Mouse (Mus musculus): ENCODE results near the gene Cacna1b. TPM values are rescaled to one million over a fixed set of nuclear protein-coding genes. Genes with fewer than 3 reads are reported as not detected.

Gene Cacna1b
- polyA plus RNA-seq, 1 experiment from 2014 or later: 8.7 TPM

DNA sequence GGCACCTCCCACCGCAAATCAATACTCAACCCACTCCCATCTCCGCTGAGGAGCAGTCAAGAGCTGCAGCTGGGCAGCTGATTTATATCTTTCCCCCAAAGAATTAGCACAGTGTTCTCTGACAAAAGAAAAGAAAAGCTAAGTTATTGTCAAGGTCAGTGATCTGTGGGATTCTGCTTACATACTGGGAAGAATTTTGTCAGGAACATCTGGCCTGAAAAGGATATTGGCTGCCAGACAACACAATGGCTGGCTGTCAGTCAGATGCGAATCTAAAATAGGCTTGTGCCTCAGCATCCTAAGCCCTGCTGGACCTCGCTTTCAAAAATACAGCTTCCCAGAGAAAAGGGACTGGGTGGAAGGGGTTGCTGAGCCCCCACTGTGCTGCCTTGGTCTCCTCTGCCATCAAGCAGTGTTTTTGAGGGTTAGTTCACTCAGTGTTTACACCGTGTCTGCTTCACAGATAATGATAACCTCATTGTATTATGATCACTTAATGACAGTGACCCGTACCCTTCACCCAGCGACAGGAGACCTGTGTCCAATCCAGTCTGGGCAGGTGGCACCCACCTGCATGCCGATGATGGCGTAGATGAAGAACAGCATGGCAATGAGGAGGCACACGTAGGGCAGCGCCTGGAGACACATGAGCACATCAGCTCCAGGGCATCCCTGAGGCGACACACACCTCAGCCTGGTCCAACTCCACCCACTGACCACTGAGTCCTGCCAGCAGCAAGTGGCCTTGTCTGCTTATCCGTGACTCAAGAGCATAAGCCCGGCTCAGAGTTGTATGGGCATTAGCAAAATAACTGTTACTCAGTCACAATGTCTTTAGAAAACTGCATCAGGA lies 124.6 kb downstream of the Cacna1b start:
- Histone ChIP-seq H3K36me3 (peaks cover 42% of the 10 kb centered on the region), H3K4me3 (replicated peaks) (no peak overlapping the region), H3K4me2 (replicated peaks) (no peak overlapping the region), H3K27me3 (no peaks in the 10 kb centered on the region), H3K9me3 (no peaks in the 10 kb centered on the region), H3K9ac (replicated peaks) (0 out of 2 replicates have a peak overlapping the region, but pooled peaks have one; percentile 8), H3K27ac (peak overlapping the region; percentile 27), H3K4me1 (replicated peaks) (peaks cover 17% of the 10 kb centered on the region)
- ATAC-seq: peak; percentile 64
- WGBS: 44% methylated on average over 14 of the region's 14 CpGs

DNA sequence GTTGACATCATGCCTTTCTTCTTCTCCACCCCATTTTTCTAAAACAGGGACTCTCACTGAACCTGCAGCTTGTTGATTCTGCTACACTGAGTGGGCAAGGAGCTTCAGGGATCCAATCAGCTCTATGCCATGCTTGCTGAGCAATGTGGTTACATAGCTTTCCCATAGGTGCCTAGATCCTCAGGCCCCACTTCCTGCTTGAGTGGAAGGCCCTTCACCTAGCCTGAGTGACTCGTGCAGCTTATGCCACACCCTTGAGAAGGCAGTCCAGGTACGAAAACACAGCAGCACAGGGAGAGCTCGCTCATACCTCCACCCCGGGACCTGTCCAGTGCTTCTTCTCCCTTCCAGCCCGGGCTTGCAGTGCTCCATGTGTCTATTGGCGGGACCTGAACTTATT lies 129.3 kb downstream of the Cacna1b start:
- H3K36me3 ChIP-seq: peaks cover 72% of the 10 kb centered on the region
- WGBS: 91% methylated on average over 6 of the region's 6 CpGs
- H3K4me2 ChIP-seq (replicated peaks): no peak overlapping the region
- no peaks in the 10 kb centered on the region for H3K27me3 ChIP-seq
- H3K9ac ChIP-seq (replicated peaks): no peak overlapping the region
- H3K4me3 ChIP-seq (replicated peaks): no peak overlapping the region
- H3K27ac ChIP-seq: no peak overlapping the region
- no peak for ATAC-seq
- no peaks in the 10 kb centered on the region for H3K9me3 ChIP-seq
- peaks cover 13% of the 10 kb centered on the region for H3K4me1 ChIP-seq (replicated peaks)

DNA sequence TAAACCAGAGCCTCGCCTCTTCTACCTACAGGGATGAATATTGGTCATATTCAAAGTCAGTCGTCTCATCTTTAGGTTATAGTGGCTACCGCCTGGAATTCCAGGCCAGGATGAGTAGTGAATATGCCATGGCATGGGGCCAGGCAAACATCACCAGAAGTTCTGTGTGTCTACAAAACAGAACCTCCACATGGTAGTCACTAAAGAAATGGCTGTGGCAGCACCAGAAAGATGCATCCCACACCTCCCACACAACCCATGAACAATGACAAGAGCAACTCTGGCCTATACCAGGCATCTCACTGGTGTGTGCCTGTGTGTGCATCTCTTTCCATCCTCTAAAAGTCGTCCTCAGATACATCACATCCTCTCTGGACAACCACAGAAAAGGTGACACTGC lies 145.8 kb downstream of the Cacna1b start:
- Histone ChIP-seq H3K9me3 (no peaks in the 10 kb centered on the region), H3K27ac (no peak overlapping the region), H3K4me2 (replicated peaks) (no peak overlapping the region), H3K27me3 (no peaks in the 10 kb centered on the region), H3K36me3 (peaks cover 64% of the 10 kb centered on the region), H3K9ac (replicated peaks) (no peak overlapping the region), H3K4me1 (replicated peaks) (no peaks in the 10 kb centered on the region), H3K4me3 (replicated peaks) (no peak overlapping the region)
- ATAC-seq: no peak
- WGBS: 77% methylated on average over 4 of the region's 4 CpGs

DNA sequence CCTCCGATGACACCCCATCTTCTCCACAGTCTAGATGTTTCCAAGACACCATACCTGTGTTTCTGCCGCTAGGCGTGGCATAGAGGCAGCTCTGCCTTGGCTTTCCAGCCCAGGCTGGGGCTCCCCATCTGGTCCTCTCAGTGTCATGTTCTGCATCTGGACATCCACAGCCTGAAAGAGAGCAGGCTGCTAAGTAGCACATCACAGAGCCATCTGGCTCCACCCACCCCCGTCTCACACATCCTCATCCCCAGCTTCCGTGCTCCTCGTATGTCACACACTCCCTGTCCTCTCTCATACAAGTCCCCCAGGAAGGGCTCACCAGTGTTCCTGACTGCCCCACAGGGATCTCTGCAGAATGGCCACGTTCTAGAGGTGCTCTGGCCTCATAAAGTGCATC lies 153.2 kb downstream of the Cacna1b start:
- H3K27me3 ChIP-seq: no peaks in the 10 kb centered on the region
- H3K4me2 ChIP-seq (replicated peaks): no peak overlapping the region
- no peak overlapping the region for H3K27ac ChIP-seq
- peaks cover 74% of the 10 kb centered on the region for H3K36me3 ChIP-seq
- H3K9me3 ChIP-seq: no peaks in the 10 kb centered on the region
- no peak for ATAC-seq
- peaks cover 5% of the 10 kb centered on the region; the same call in 1 of the 2 replicates for H3K4me1 ChIP-seq (replicated peaks)
- WGBS: 85% methylated on average over 7 of the region's 7 CpGs
- H3K9ac ChIP-seq (replicated peaks): no peak overlapping the region
- no peak overlapping the region for H3K4me3 ChIP-seq (replicated peaks)

DNA sequence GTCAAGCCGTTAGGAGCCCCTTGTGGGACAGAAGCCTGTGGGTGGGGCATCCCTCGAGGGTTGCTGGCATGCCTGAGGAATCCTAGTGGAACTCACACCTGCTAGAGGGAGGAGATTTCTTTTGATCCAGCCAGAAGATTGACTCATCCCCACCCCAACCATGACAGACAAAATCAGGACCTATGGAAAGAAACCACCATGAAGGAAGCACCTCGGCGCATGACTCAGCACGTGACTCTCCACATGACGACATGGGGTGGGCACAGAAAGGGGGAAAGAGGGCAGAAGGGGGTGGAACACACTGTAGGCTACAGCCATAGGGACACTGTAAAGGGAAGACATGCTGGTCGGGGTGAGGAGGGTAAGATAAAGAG lies 154.2 kb downstream of the Cacna1b start:
- WGBS: 48% methylated on average over 7 of the region's 7 CpGs

DNA sequence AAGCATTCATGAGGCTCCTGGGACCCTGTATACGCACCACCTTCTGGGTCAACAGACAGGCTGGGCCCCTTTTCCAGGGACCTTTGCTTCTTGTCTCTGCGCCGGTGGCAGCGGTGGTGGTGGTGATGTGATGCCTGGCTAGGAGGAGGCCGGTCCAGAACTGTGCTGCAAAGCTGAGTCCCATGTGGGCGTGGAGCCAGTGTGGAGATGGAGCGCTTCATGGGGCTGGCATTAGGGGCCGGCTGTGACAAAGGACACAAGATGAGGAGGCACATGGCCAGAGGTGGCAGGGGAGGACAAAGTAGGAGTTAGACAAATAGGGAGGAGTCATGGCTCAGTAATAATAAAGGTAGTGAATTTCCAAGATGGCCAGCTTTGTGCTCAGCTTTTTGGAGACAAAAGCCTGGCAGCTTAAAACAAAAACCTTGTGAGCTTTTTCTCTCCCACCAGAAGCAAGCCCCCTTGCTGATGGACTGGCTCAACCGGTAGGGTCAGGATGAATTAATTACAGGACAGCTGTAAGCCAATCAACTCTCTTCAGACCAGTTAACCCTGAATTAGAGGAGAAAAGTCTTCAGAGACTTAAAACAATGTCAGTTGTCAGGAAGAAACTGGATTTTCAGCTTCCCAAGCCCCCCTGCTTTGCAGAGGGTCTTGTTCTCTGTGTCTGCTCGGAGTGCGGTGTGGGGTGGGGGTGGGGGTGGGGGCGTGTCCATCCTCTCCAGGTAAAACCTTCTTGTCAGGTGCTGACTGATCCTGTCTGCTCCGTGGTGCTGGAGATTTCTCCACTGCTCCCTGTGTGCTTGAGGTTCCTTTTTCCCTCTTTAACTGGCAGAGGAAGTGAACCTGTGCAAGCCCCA lies 154.8 kb downstream of the Cacna1b start:
- Histone ChIP-seq H3K9ac (replicated peaks) (no peak overlapping the region), H3K36me3 (peaks cover 66% of the 10 kb centered on the region), H3K27me3 (no peaks in the 10 kb centered on the region), H3K4me3 (replicated peaks) (no peak overlapping the region), H3K4me2 (replicated peaks) (no peak overlapping the region), H3K4me1 (replicated peaks) (peaks cover 5% of the 10 kb centered on the region; the same call in 1 of the 2 replicates), H3K27ac (no peak overlapping the region), H3K9me3 (no peaks in the 10 kb centered on the region)
- WGBS: 17% methylated on average over 13 of the region's 13 CpGs
- peak; percentile 67; the same call in 1 of the 2 replicates for ATAC-seq

More for the DNA sequence above, 154.2 kb downstream of the Cacna1b start:
- H3K9me3 ChIP-seq: no peaks in the 10 kb centered on the region
- H3K27me3 ChIP-seq: no peaks in the 10 kb centered on the region
- no peak overlapping the region for H3K4me2 ChIP-seq (replicated peaks)
- ATAC-seq: 0 out of 2 replicates have a peak, but pooled peaks have one; percentile 32
- no peak overlapping the region for H3K27ac ChIP-seq
- no peak overlapping the region for H3K4me3 ChIP-seq (replicated peaks)
- peaks cover 5% of the 10 kb centered on the region; the same call in 1 of the 2 replicates for H3K4me1 ChIP-seq (replicated peaks)
- H3K36me3 ChIP-seq: peaks cover 66% of the 10 kb centered on the region
- H3K9ac ChIP-seq (replicated peaks): no peak overlapping the region

DNA sequence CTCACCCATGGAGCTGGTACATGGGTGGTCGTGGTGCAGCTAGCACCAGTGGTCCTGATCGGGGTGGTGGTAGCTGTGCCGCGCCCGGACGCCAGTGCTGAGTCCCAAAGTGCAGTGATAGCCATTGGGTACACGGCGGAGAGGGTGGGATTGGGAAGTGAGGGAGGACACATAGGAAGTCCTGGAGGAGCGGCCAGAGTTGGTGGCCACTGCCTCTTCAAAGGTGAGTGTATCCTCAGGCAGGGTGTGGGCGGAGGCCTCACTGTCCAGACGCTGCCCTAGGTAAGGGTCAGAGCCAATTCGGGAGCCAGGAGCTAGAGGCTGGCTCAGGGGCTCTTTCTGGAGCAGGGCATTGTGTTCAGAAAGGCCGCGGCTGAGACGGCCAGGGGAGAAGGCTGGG lies 156.4 kb downstream of the Cacna1b start:
- WGBS: 86% methylated on average over 15 of the region's 15 CpGs
- no peak overlapping the region for H3K9ac ChIP-seq (replicated peaks)
- no peaks in the 10 kb centered on the region for H3K9me3 ChIP-seq
- H3K27me3 ChIP-seq: no peaks in the 10 kb centered on the region
- no peak overlapping the region for H3K4me3 ChIP-seq (replicated peaks)
- no peak overlapping the region for H3K4me2 ChIP-seq (replicated peaks)
- no peak overlapping the region for H3K27ac ChIP-seq
- H3K4me1 ChIP-seq (replicated peaks): peaks cover 5% of the 10 kb centered on the region; the same call in 1 of the 2 replicates
- peaks cover 56% of the 10 kb centered on the region for H3K36me3 ChIP-seq
- ATAC-seq: 0 out of 2 replicates have a peak, but pooled peaks have one; percentile 13

DNA sequence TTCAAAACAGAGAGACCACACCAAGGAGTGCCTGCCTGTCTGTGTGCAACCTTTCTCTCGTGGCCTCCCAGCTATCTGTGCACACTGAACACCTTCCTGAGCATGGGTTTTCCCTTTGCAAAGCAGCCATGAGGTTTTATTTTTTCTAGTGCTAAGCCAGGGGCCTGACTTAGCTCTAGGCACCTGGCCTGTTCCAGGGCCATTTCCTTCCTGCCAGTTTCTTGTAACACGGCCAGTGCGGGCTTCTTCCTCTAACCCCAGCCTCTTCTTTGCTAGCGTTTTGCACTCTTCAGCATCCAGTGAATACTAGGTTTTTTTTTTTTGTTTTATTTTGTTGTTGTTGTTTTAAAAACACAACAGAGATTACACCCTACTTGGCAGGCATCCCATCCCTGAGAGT lies 157.9 kb downstream of the Cacna1b start:
- ATAC-seq: no peak
- H3K9me3 ChIP-seq: no peaks in the 10 kb centered on the region
- 88% methylated on average over 4 of the region's 4 CpGs for WGBS
- H3K27me3 ChIP-seq: no peaks in the 10 kb centered on the region
- peaks cover 5% of the 10 kb centered on the region; the same call in 1 of the 2 replicates for H3K4me1 ChIP-seq (replicated peaks)
- H3K4me3 ChIP-seq (replicated peaks): no peak overlapping the region
- no peak overlapping the region for H3K4me2 ChIP-seq (replicated peaks)
- peaks cover 43% of the 10 kb centered on the region for H3K36me3 ChIP-seq
- no peak overlapping the region for H3K27ac ChIP-seq
- no peak overlapping the region for H3K9ac ChIP-seq (replicated peaks)

DNA sequence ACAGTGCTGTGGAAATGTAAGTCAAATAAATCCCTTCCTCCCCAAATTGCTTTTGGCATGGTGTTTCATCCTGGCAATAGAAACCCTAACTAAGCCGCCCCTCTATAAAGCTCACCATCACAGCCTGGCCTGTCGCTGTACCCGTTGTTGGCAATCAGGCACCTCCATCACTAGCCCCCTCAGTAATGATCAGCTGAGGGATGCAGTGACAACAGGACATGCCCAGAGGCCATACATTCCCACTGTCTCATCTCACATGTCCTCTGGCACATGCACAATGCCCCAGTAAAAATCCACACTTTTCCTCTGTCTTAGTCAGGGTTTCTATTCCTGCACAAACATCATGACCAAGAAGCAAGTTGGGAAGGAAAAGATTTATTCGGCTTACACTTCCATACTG lies 173.5 kb downstream of the Cacna1b start:
- H3K4me3 ChIP-seq (replicated peaks): no peak overlapping the region
- no peaks in the 10 kb centered on the region for H3K4me1 ChIP-seq (replicated peaks)
- H3K36me3 ChIP-seq: no peaks in the 10 kb centered on the region
- H3K27ac ChIP-seq: no peak overlapping the region
- peaks cover 5% of the 10 kb centered on the region for H3K9me3 ChIP-seq
- WGBS: 93% methylated on average over 4 of the region's 4 CpGs
- no peak overlapping the region for H3K9ac ChIP-seq (replicated peaks)
- no peak for ATAC-seq
- no peak overlapping the region for H3K4me2 ChIP-seq (replicated peaks)
- H3K27me3 ChIP-seq: no peaks in the 10 kb centered on the region

DNA sequence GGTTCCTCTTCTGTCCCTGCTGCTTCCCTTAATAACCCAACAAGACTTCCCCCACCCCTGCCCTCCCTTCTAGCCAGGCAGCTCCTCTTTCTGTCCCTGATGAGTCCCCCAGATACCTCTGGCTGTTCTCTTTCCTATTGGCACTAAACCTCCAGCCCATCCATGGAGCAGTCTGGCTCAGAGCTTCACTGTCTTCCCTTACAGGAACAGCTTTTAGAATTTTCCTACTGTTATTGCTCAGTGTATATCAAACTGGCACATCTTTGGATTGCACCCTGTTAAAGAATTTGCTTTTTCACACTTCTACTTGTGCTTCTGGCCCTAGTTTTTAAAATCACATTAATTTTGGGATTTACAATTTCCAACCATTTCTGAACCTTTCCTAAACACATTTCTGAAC lies 175.0 kb downstream of the Cacna1b start:
- Histone ChIP-seq H3K4me3 (replicated peaks) (no peak overlapping the region), H3K4me1 (replicated peaks) (no peaks in the 10 kb centered on the region), H3K27me3 (no peaks in the 10 kb centered on the region), H3K9ac (replicated peaks) (no peak overlapping the region), H3K4me2 (replicated peaks) (no peak overlapping the region), H3K36me3 (no peaks in the 10 kb centered on the region), H3K27ac (no peak overlapping the region), H3K9me3 (peaks cover 7% of the 10 kb centered on the region)
- ATAC-seq: no peak

DNA sequence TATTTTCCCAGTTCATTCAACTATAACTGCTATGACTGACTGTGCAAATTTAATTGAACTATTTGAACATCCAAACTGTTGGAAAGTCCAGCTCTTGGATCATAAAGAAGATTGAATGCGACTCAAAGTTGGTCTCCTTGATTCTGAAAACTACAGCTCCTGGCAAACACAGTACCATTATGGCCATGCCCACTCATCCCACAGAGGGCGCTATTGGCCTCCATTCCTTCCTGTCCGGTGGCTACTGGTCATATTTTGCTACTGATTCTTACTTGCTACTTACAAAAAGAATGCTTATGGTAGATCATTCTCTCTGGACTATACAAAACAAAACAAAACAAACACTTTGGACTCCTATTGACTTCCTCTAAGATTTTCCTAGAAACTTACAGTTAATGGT lies 188.3 kb downstream of the Cacna1b start:
- Histone ChIP-seq H3K4me3 (replicated peaks) (no peak overlapping the region), H3K9ac (replicated peaks) (no peak overlapping the region), H3K36me3 (no peaks in the 10 kb centered on the region), H3K4me1 (replicated peaks) (no peaks in the 10 kb centered on the region), H3K4me2 (replicated peaks) (no peak overlapping the region), H3K27ac (no peak overlapping the region), H3K9me3 (no peaks in the 10 kb centered on the region), H3K27me3 (no peaks in the 10 kb centered on the region; the same call in 1 of the 2 replicates)
- ATAC-seq: no peak
- WGBS: 17% methylated on average over 3 of the region's 3 CpGs

DNA sequence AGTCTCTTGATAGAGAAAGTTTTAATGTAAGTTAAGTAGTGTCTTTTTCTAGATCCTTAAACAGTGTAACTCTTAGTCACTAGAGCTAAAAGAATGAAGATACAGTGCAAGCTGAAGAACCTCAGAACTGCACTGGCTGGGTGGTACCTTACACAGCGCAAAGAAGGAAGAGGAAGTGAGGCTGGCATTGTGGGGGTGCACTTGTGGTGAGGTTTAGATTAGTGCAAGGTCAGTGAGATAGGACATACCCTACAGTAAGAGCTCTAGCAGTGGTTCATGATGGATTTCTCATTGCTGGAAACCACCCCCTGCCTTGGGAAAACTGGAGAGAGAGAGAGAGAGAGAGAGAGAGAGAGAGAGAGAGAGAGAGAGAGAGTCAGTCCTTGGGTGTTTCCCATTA lies 192.0 kb downstream of the Cacna1b start:
- Histone ChIP-seq H3K4me2 (replicated peaks) (no peak overlapping the region), H3K9me3 (no peaks in the 10 kb centered on the region), H3K27ac (no peak overlapping the region), H3K9ac (replicated peaks) (no peak overlapping the region), H3K36me3 (no peaks in the 10 kb centered on the region), H3K4me3 (replicated peaks) (no peak overlapping the region), H3K4me1 (replicated peaks) (no peaks in the 10 kb centered on the region), H3K27me3 (peaks cover 6% of the 10 kb centered on the region; the same call in 1 of the 2 replicates)
- WGBS: 93% methylated on average over 1 of the region's 1 CpGs
- no peak for ATAC-seq

Data from midbrain, embryonic 13.5 days (tissue).